Mouse (Mus musculus) brown adipose tissue, adult 24 weeks (tissue): ENCODE data around the gene Eno1. TPM values are rescaled to one million over a fixed set of nuclear protein-coding genes. Genes with fewer than 3 reads are reported as not detected.
"Not testable (repeated sequence)": the region's sequence is repeated elsewhere in the genome, so short reads cannot be mapped to it uniquely, and the experiment has no call there.

ENCODE experiments used
- H3K27ac ChIP-seq: fragments of 200-500 bp; replicated peaks from 2 replicates; pipeline ENCODE4 v1.5.1; 2012; ENCODE audit warnings: low read depth, mild to moderate bottlenecking, low read length
- H3K4me1 ChIP-seq: fragments of 200-500 bp; 2 replicates; pipeline ENCODE4 v1.6.1; 2012; ENCODE audit warnings: low read length, mixed read lengths; ENCODE audit not compliant: control insufficient read depth, insufficient read depth, insufficient read length
- H3K4me3 ChIP-seq: fragments of 200-500 bp; 2 replicates; pipeline ENCODE4 v1.5.1; 2012; ENCODE audit warnings: low read depth, mild to moderate bottlenecking, low read length, moderate library complexity; ENCODE audit not compliant: insufficient read depth
- polyA plus RNA-seq: library from polyadenylated mRNA; stranded (reverse); fragments of >200 nt; gene quantifications from 2 replicates; pipeline ENCODE4 v1.2.4, GENCODE M21; 2012; ENCODE audit not compliant: missing spikeins, insufficient read depth, insufficient read length

Gene Eno1
- polyA plus RNA-seq, 1 experiment, result 2,211 TPM

- H3K27ac ChIP-seq, H3K4me1 ChIP-seq, H3K4me3 ChIP-seq: not testable (repeated sequence)
Observed at GRCm38 (mm10) chr4:150279336-150279735, 42.8 kb downstream of the Eno1 start.

GRCm38 (mm10) chr4:150280002-150280401, 43.5 kb downstream of the Eno1 start:
- no peak overlapping the region for H3K4me3 ChIP-seq
- H3K27ac ChIP-seq, result no peak overlapping the region
- peaks cover 8% of the 10 kb centered on the region; the same call in 1 of the 2 replicates for H3K4me1 ChIP-seq

GRCm38 (mm10) chr4:150280459-150280858, 43.9 kb downstream of the Eno1 start:
- Histone ChIP-seq H3K4me1 (peaks cover 8% of the 10 kb centered on the region; the same call in 1 of the 2 replicates), H3K4me3 (no peak overlapping the region), H3K27ac (no peak overlapping the region)

DNA sequence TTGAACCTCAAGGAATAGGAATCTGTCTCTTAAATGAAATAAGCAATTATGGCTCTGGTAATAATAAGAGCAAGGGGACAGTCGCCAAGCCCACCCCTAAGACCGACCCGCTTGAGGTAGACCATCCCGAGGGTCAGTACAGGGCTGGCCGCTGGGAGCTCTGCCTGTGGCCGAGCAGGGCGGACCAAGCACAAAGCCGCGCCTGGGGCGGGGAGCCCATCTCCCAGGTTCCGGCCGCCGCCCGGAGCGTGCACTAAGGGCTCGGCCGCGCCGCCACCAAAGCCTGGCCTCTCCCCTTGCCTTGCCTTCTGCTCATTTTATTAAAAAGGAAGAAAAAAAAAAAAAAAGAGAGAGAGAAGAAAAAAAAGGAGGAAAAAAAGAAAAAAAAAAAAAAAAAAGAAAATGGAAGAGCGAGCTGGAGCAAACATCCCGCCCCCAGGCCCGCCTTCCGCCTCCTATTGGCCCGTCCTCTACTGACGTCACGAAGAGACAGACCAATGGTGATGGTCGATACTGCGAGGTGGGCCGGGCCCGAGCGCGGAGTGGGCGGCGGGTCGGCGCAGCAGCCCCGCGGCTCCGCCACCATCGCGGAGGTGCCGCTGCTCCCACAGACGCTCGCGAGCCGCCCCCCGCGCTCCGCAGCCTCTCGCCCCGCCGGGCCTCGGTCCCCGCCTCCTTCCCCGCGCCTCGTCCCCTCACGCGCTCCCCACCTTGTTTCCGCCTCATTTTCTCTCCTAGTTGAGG, 44.7 kb downstream of the Eno1 start, which contains the start of gene Rere:
Gene Rere (plus strand): TSS at position 629 of the 744 bp plus-strand sequence.
- H3K27ac ChIP-seq, result peak within 1 kb of the TSS; percentile 89

GRCm38 (mm10) chr4:150281891-150282630, 45.5 kb downstream of the Eno1 start:
- Histone ChIP-seq H3K27ac (peak overlapping the region; percentile 89), H3K4me1 (peaks cover 10% of the 10 kb centered on the region; the same call in 1 of the 2 replicates), H3K4me3 (peak overlapping the region; percentile 97)

More for the DNA sequence above, 44.7 kb downstream of the Eno1 start, which contains the start of gene Rere:
- Histone ChIP-seq H3K4me1 (peaks cover 8% of the 10 kb centered on the region; the same call in 1 of the 2 replicates), H3K4me3 (peak within 1 kb of the TSS; percentile 97)

GRCm38 (mm10) chr4:150282631-150283334, 46.3 kb downstream of the Eno1 start:
- H3K27ac ChIP-seq, result peak overlapping the region; percentile 89
- peak overlapping the region; percentile 97 for H3K4me3 ChIP-seq
- peaks cover 11% of the 10 kb centered on the region for H3K4me1 ChIP-seq

DNA sequence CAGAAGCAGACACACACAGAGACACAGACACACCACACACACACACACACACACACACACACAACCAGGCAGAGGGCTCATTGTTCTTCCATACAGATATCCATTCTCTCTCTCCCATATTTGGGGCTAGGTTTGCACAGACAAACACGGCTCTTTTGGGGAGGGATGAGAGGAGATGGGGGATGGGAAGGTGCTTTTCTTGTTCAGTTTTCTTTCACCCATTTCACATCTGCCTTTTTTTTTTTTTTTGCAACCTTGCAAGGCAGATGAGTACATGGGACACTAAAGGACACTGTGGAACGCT, 46.8 kb downstream of the Eno1 start:
- Histone ChIP-seq H3K27ac (peak overlapping the region; percentile 15; the same call in 1 of the 2 replicates), H3K4me3 (peak overlapping the region; percentile 35; the same call in 1 of the 2 replicates), H3K4me1 (peaks cover 11% of the 10 kb centered on the region)

DNA sequence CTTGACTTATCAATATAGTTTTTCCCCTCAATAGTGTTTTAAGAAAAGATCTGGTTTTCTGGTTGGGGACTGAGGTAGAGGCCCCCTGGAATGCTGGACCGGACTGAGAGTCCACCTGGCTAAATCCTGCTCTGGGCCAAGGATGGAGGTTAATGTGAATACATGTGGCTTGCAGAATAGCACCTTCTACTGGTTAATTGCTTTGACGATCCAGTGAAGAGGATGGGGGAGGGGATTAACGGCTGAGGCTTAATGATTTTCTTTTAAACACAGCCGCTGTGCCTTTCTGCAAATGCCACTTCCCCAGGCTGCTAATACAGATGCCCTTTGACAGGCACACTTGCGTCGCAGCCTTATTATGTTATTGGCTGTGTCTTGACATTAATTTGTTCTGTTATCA, 47.5 kb downstream of the Eno1 start:
- no peak overlapping the region for H3K4me3 ChIP-seq
- H3K4me1 ChIP-seq, result peaks cover 15% of the 10 kb centered on the region
- H3K27ac ChIP-seq, result no peak overlapping the region

- Histone ChIP-seq H3K27ac (no peak overlapping the region), H3K4me3 (no peak overlapping the region), H3K4me1 (peaks cover 21% of the 10 kb centered on the region)
Observed at GRCm38 (mm10) chr4:150286980-150287379, 50.5 kb downstream of the Eno1 start.

- H3K27ac ChIP-seq, H3K4me3 ChIP-seq: not testable (repeated sequence)
- peaks cover 21% of the 10 kb centered on the region for H3K4me1 ChIP-seq
Observed at GRCm38 (mm10) chr4:150287463-150287862, 50.9 kb downstream of the Eno1 start.

DNA sequence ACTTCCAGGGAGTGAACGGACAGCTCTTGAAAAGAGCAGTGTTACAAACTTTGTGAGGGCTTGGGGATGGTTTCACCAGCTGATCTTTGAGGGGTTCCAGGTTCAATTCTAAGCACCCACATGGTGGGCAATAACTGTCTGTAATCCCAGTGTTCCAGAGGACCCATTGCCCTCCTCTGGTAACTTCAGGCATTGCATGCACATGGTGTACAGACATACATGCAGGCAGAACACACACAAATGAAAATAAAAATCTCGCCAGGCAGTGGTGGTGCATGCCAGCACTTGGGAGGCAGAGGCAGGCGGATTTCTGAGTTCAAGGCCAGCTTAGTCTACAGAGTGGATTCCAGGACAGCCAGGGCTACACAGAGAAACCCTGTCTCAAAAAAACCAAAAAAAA, 55.4 kb downstream of the Eno1 start:
- peaks cover 12% of the 10 kb centered on the region for H3K4me1 ChIP-seq
- no peak overlapping the region for H3K4me3 ChIP-seq
- no peak overlapping the region for H3K27ac ChIP-seq

GRCm38 (mm10) chr4:150294870-150295269, 58.3 kb downstream of the Eno1 start:
- Histone ChIP-seq H3K4me3 (no peak overlapping the region), H3K27ac (no peak overlapping the region), H3K4me1 (no peaks in the 10 kb centered on the region)

- H3K4me1 ChIP-seq, result no peaks in the 10 kb centered on the region
- H3K4me3 ChIP-seq, result no peak overlapping the region
Observed at GRCm38 (mm10) chr4:150295966-150296365, 59.4 kb downstream of the Eno1 start.

More at GRCm38 (mm10) chr4:150295966-150296365, 59.4 kb downstream of the Eno1 start:
- no peak overlapping the region for H3K27ac ChIP-seq
